Mouse (Mus musculus): ENCODE data around the gene Sept9. TPM values are rescaled to one million over a fixed set of nuclear protein-coding genes. Genes with fewer than 3 reads are reported as not detected.
A peak's percentile ranks its signal among the peaks of the same experiment; 100 is the strongest.

The Sept9 gene
- polyA plus RNA-seq, 1 experiment, result not detected

DNA sequence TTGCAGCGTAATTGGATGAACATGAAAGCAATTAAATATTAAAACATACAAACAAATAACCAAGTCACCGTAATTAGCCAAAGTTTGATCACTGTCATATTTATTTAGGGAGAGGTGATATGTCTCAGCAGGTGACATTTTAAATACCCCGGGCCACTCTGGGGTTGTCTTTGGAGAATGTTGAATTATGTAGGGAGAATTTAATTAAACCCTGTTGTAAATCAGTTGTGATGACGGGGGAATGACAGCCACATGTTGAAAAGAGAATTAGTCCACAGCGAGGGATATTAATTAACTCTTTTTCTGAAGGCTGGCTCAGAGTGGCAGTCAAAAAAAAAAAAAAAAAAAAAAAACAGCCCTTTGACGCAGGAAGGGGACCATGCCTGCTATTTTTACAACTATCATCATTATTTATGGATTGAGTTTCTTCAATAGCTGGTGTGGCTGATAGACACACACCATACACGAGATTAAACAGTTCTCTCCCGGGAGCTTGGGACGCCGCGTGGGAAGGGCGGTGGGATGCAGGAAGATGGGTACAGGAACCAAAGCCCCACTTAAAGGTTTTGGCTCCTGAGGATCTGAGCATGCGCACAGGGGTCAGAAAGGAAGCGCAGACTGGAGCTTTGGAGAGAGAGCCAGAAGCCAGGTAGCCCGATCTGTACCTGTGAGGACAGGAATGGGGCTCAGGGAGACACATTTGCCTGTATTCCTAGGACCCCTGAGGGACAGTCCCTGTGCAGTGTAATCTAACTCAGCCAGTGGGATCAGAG is 186.1 kb downstream of the Sept9 start:
- 36% methylated on average over 15 of the region's 15 CpGs for WGBS
- Histone ChIP-seq H3K4me3 (ENCODE audit: insufficient read depth, low read depth, low read length) (no peak overlapping the region), H3K27ac (ENCODE audit: insufficient read depth, low read depth, low read length) (no peak overlapping the region), H3K4me1 (ENCODE audit: control insufficient read depth, insufficient read depth, low read length) (peaks cover 14% of the 10 kb centered on the region)
- no peak for TF ChIP-seq POLR2A (IDR thresholded peaks at IDR 0.05; ENCODE audit: insufficient read depth, low read depth, low read length)
- no peak for TF ChIP-seq CTCF (IDR thresholded peaks at IDR 0.05; ENCODE audit: insufficient read depth, low read depth, low read length)

DNA sequence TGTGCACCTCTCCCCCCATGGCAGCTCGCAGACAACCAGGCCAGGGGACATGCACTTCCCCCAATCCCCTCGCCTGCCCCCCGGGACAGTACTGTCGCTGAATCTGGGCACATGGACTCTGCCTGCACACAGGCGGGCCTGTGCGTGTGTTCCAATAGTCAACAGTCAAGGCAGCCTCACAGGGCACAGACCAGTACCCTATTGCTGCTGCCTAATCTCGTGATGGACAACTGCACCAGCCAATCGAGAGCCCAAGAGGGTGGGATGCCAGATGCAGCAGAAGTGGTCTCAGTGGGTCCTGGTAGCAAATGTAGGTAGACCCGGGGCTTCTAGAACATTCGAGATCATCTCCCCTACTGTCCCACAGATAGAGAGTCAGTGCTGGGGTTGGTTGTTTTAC is 187.8 kb downstream of the Sept9 start:
- Histone ChIP-seq H3K27ac (ENCODE audit: insufficient read depth, low read depth, low read length) (no peak overlapping the region), H3K4me1 (ENCODE audit: control insufficient read depth, insufficient read depth, low read length) (peaks cover 14% of the 10 kb centered on the region), H3K4me3 (ENCODE audit: insufficient read depth, low read depth, low read length) (no peak overlapping the region)
- 86% methylated on average over 10 of the region's 10 CpGs for WGBS
- TF ChIP-seq CTCF (IDR thresholded peaks at IDR 0.05; ENCODE audit: insufficient read depth, low read depth, low read length) (no peak), POLR2A (IDR thresholded peaks at IDR 0.05; ENCODE audit: insufficient read depth, low read depth, low read length) (no peak)

DNA sequence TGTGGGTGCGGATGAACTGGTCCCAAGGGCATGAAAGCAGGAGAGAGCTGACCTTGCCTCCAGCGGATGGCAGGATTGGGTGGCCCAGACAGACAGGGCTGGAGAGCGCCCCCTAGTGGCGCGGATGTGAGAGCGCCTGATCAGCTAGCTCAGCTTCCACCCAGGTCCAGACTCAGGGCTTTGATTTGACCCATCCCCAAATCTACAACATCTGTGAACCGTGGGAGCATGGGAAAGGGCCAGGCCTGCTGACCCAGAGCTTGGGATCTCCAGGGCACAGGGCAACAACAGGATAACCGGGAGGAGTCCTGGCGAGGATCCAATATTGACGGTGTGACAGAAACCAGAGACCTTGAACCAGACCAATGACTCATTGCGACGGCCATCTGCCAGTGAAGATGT is 190.5 kb downstream of the Sept9 start:
- TF ChIP-seq POLR2A (IDR thresholded peaks at IDR 0.05; ENCODE audit: insufficient read depth, low read depth, low read length) (no peak), CTCF (IDR thresholded peaks at IDR 0.05; ENCODE audit: insufficient read depth, low read depth, low read length) (peak; percentile 91)
- WGBS, result 38% methylated on average over 12 of the region's 12 CpGs
- Histone ChIP-seq H3K27ac (ENCODE audit: insufficient read depth, low read depth, low read length) (no peak overlapping the region), H3K4me1 (ENCODE audit: control insufficient read depth, insufficient read depth, low read length) (peaks cover 21% of the 10 kb centered on the region), H3K4me3 (ENCODE audit: insufficient read depth, low read depth, low read length) (no peak overlapping the region)

DNA sequence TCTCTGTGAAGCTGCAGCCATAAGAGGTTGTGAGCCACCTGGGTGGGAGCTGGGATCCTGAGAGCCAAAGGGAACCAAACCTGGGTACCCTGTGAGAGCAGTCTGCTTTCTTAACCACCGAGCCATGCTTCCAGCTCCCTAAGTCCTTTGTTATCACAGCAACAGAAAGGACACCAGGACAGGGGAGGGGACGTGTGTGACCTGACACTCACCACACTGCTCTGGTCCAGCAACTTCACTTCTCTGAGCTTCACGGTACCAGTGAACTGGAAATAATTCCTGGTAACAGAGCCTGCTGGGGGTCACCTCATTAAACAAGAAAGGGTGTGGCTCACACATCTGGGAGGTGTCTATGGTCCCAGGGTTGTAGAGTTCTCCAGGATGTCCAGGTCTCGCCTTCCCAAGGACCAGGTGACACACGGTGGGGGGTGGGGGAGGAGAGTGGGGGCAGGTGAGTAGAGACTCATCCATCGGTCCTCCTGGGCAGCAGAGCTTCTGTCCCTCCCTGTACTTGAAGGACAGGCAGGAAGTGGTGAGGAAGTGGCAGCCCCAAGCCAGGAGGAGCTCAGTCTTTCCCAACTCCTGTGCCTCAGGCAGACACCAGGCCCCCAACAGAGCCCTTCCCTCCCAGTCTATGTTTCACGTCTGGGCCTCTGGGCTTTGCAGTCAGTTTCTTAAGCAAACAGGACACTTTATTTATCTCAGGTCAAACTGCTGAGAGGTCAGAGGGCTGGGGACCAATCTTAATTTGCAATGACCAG is 191.5 kb downstream of the Sept9 start:
- peaks cover 25% of the 10 kb centered on the region for H3K4me1 ChIP-seq (ENCODE audit: control insufficient read depth, insufficient read depth, low read length)
- no peak overlapping the region for H3K27ac ChIP-seq (ENCODE audit: insufficient read depth, low read depth, low read length)
- WGBS, result 68% methylated on average over 7 of the region's 7 CpGs
- TF ChIP-seq POLR2A (IDR thresholded peaks at IDR 0.05; ENCODE audit: insufficient read depth, low read depth, low read length) (no peak), CTCF (IDR thresholded peaks at IDR 0.05; ENCODE audit: insufficient read depth, low read depth, low read length) (no peak)
- H3K4me3 ChIP-seq (ENCODE audit: insufficient read depth, low read depth, low read length), result no peak overlapping the region

DNA sequence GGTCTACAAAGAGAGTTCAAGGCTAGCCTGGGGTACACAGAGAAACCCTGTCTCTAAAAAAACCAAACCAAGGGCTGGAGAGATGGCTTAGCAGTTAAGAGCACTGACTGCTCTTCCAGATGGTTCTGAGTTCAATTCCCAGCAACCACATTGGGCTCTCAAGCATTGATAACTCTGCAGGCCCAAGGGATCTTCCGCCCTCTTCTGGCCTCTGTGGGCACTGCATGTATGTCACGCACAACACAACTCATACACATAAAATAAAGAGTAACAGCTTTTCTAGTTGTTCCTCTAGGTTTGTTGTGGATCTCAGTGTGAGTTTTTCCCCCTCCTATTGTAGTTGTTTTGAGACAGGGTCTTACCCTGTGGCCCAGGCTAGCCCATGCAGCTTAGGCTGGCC is 192.8 kb downstream of the Sept9 start:
- Histone ChIP-seq H3K4me1 (ENCODE audit: control insufficient read depth, insufficient read depth, low read length) (peaks cover 20% of the 10 kb centered on the region), H3K27ac (ENCODE audit: insufficient read depth, low read depth, low read length) (no peak overlapping the region), H3K4me3 (ENCODE audit: insufficient read depth, low read depth, low read length) (no peak overlapping the region)
- 87% methylated on average over 2 of the region's 2 CpGs for WGBS
- TF ChIP-seq POLR2A (IDR thresholded peaks at IDR 0.05; ENCODE audit: insufficient read depth, low read depth, low read length), result no peak
- TF ChIP-seq CTCF (IDR thresholded peaks at IDR 0.05; ENCODE audit: insufficient read depth, low read depth, low read length), result no peak

DNA sequence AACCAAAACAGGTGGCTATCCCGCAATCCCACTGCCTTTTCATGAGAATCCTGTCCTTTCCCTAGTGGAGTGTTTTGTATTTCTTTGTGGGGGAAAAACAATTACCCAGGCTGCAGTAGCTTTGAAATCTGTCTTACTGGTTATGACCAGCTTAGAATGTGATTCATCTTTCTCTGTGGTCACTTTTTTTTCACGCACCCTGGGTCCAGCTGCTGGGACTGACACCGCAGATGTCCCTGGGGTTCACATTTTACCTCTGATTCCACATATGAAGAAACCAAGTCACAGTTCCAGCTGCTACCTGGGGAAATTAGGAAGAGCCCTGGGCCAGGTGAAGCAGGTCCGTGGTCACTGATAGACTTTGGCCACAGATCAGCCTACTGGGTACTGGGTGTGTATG is 194.3 kb downstream of the Sept9 start:
- peak overlapping the region; percentile 42 for H3K4me3 ChIP-seq (ENCODE audit: insufficient read depth, low read depth, low read length)
- peaks cover 27% of the 10 kb centered on the region for H3K4me1 ChIP-seq (ENCODE audit: control insufficient read depth, insufficient read depth, low read length)
- H3K27ac ChIP-seq (ENCODE audit: insufficient read depth, low read depth, low read length), result peak overlapping the region; percentile 36; the same call in 1 of the 2 replicates
- 65% methylated on average over 4 of the region's 4 CpGs for WGBS
- TF ChIP-seq POLR2A (IDR thresholded peaks at IDR 0.05; ENCODE audit: insufficient read depth, low read depth, low read length), result no peak
- no peak for TF ChIP-seq CTCF (IDR thresholded peaks at IDR 0.05; ENCODE audit: insufficient read depth, low read depth, low read length)

DNA sequence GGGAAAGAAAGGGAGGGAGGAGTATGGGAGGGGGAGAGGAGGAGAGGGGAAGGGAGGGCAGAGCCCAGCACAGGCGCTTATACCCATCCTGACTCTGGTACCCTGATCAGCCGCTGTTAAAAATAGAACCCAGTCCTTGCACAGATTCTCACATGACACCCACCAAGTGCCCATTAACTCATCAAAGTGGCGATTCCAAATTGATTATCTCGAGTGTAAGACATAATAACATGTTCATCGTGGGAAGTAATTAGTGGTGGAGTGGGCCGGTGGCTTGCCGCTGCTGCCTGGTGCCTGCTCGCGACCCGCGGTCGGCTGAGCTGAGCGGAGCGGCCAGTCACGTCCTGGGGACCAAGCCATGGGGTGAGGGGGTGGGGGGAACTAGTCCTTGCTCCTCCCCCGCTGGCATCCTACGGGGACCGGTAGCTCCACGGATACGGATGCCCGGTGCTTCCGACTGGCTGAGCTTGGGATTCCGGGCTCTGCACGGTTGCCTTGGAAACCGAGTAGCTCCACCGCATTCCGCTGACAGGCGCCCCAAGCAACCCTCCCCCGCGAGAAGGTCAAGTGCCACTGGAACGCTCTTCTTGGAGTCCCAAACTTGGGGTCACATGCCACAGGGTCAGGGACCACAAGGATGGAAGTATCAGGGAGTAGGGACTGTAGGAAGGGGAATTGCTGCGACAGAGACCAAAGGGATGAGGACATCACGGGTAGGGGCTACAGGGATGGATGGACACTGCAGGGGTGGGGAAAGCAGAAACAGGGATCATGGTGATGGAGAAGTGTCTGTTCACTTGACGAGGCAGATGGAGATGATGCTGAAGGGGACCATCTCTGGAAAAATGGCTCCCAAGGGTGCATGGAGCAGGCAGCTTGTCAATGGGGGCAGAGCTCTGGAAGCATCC is 195.0 kb downstream of the Sept9 start:
- Histone ChIP-seq H3K27ac (ENCODE audit: insufficient read depth, low read depth, low read length) (0 out of 2 replicates have a peak overlapping the region, but pooled peaks have one; percentile 49), H3K4me1 (ENCODE audit: control insufficient read depth, insufficient read depth, low read length) (peaks cover 27% of the 10 kb centered on the region), H3K4me3 (ENCODE audit: insufficient read depth, low read depth, low read length) (peak overlapping the region; percentile 42)
- 2% methylated on average over 34 of the region's 34 CpGs for WGBS
- TF ChIP-seq POLR2A (IDR thresholded peaks at IDR 0.05; ENCODE audit: insufficient read depth, low read depth, low read length) (no peak), CTCF (IDR thresholded peaks at IDR 0.05; ENCODE audit: insufficient read depth, low read depth, low read length) (no peak)

DNA sequence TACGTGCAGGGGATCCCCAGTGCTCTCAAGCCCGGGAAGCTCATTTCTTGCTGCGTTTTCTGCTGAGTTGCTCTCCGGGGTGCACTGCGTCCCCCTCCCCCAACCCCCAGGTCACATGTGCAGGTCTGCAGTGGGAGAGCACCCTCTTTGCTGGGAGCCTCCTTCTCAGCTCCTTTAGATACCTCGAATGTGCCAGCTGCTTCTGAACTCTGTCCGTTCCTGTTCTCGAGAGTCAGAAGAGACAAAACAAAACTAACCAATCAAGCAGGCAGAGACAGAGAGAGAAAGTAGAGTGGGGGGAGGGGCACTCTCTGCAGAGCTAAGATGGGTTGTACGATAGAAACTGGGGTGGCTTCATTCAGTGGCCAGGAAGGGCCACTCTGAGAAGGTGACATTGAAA is 195.8 kb downstream of the Sept9 start:
- 11% methylated on average over 9 of the region's 9 CpGs for WGBS
- Histone ChIP-seq H3K4me3 (ENCODE audit: insufficient read depth, low read depth, low read length) (no peak overlapping the region), H3K27ac (ENCODE audit: insufficient read depth, low read depth, low read length) (no peak overlapping the region), H3K4me1 (ENCODE audit: control insufficient read depth, insufficient read depth, low read length) (peaks cover 25% of the 10 kb centered on the region)
- no peak for TF ChIP-seq POLR2A (IDR thresholded peaks at IDR 0.05; ENCODE audit: insufficient read depth, low read depth, low read length)
- TF ChIP-seq CTCF (IDR thresholded peaks at IDR 0.05; ENCODE audit: insufficient read depth, low read depth, low read length), result no peak
